Mouse (Mus musculus) kidney, adult 10 weeks (tissue): ENCODE measurements around the gene Sprr1b. TPM values are rescaled to one million over a fixed set of nuclear protein-coding genes. Genes with fewer than 3 reads are reported as not detected.

ENCODE experiments used
- polyA plus RNA-seq: library from polyadenylated mRNA; stranded (reverse); fragments of 350-450 nt; fragmentation: Illumina TruSeq; extraction: RNeasy Lipid Tissue Mini Kit (QIAGEN cat#74804); gene quantifications from one replicate; pipeline ENCODE4 v1.2.3, GENCODE M21; 2014; ENCODE audit warnings: low read depth, low replicate concordance

Sprr1b gene
- polyA plus RNA-seq = not detected

DNA sequence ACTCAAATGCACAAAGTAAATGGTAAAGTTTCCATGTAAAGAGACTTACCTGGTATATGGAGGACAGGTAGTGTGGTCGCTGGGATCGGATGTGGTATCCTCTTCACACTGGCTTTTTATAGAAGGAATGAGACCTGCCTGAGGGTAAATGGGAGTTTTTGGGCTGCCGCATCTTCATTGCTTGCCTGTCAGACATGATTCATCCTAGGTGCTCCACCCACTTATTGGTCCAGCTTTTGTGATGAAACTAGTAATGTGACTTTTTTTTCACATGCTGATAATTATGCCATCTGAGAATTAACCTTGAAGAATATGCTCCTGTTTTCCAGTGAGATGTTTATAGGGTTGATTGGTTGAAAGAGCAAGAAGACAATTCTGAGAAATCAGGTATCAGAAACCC lies at the start of gene Sprr1b:
Sprr1b (minus strand) TSS at position 101 of the 400 bp plus-strand sequence.

GRCm38 (mm10) chr3:92485863-92486262 lies 47.3 kb upstream of the Sprr1b start, which contains the start of gene Sprr1a:
Gene Sprr1a (minus strand): TSS chr3:92485895.

GRCm38 (mm10) chr3:92458620-92459019 lies 20.0 kb upstream of the Sprr1b start, which contains the start of gene Sprr3:
Gene Sprr3 (minus strand): TSS chr3:92458720.

DNA sequence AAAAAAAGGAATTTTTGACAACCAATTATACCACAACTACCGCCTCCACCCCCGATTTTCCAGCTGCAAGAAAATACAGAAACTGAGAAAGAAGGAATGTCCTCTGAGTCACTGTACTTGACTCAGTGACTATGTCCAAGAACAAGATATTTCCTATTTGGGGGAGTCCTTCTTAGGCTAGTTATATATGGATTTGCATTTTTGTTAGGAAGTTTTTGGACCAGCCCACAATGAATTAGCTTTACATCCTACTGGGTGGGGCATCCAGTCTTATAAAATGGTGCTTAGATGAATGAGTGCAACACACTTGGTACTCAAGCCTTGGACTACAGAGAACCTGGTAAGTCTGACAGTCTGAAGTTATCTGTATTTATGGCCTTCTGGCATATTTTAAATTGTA lies 6.3 kb downstream of the Sprr1b start, which contains the start of gene Sprr2k:
Sprr2k (plus strand) TSS at position 301 of the 400 bp plus-strand sequence.

DNA sequence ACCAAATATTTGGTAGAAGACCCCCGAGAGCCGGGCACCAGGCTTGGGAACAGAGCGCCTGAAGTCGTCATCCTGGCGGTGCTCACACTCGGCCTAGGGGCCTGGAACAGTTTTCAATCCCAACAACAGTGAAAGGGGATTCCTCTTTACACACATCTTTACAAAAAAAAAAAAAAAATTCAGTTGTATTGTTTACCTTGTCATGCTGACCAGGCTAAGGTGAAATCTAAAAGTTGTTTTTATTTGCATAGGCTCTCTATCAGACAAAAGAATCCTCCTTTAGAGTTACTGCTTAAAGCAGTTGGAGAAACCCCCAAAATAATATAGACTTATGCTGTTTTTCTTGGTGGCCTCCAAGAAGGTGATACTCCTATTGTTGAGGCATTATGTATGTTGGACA lies 9.3 kb downstream of the Sprr1b start, which contains the start of gene Gm9774:
Gm9774 (minus strand) TSS at position 101 of the 400 bp plus-strand sequence.

GRCm38 (mm10) chr3:92417782-92418181 lies 20.8 kb downstream of the Sprr1b start, which contains the start of gene Sprr2j-ps:
Gene Sprr2j-ps (plus strand): TSS chr3:92418082.

DNA sequence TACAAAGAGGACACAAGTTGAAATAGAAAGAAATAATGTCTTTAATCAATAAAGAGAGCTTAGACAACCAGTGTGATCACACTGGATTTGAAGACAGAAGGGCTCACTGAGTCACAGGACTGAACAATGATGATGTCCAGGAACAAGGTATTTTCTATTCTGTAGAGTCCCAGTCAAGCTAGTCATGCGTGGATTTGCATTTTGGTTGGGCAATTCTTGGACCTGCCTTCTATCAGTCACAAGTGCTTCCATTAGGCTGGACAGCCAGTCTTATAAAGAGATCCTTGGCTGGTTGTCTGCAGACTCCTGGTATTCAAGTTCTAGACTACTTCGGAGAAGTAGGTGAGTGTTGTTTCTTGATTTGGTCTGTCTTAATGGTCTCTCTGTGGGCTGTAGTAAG lies 30.9 kb downstream of the Sprr1b start, which contains the start of gene Sprr2i:
Sprr2i (plus strand) TSS at position 301 of the 400 bp plus-strand sequence.

Other genes with a start within 250 kb of the Sprr1b start
- 1.1 TPM for gene Sprr2a1, start 223.0 kb downstream of the Sprr1b start, polyA plus RNA-seq
- gene Sprr2a2, start 222.9 kb downstream of the Sprr1b start, polyA plus RNA-seq = 11.2 TPM
- gene Sprr2a3, start 153.4 kb downstream of the Sprr1b start, polyA plus RNA-seq = 0.85 TPM
- gene Sprr2b, start 122.2 kb downstream of the Sprr1b start, polyA plus RNA-seq = not detected
- not detected for gene Sprr2d, start 99.6 kb downstream of the Sprr1b start, polyA plus RNA-seq
- gene Sprr2e, start 86.6 kb downstream of the Sprr1b start, polyA plus RNA-seq = not detected
- gene Sprr2f, start 73.6 kb downstream of the Sprr1b start, polyA plus RNA-seq = not detected
- gene Sprr2h, start 53.1 kb downstream of the Sprr1b start, polyA plus RNA-seq = not detected
- not detected for gene Sprr2i, start 30.8 kb downstream of the Sprr1b start, polyA plus RNA-seq
- gene Sprr2j-ps, start 20.7 kb downstream of the Sprr1b start, polyA plus RNA-seq = not detected
- 4.8 TPM for gene Gm9774, start 9.4 kb downstream of the Sprr1b start, polyA plus RNA-seq
- gene Sprr2k, start 6.2 kb downstream of the Sprr1b start, polyA plus RNA-seq = not detected
- gene Sprr3, start 19.9 kb upstream of the Sprr1b start, polyA plus RNA-seq = not detected
- gene Sprr1a, start 47.1 kb upstream of the Sprr1b start, polyA plus RNA-seq = 9.1 TPM
- gene Sprr4, start 61.7 kb upstream of the Sprr1b start, polyA plus RNA-seq = not detected
- gene 2310046K23Rik, start 95.7 kb upstream of the Sprr1b start, polyA plus RNA-seq = not detected
- 0.24 TPM for gene Ivl, start 134.9 kb upstream of the Sprr1b start, polyA plus RNA-seq
- 2.1 TPM for gene Smcp, start 150.2 kb upstream of the Sprr1b start, polyA plus RNA-seq
- gene 2210017I01Rik, start 168.7 kb upstream of the Sprr1b start, polyA plus RNA-seq = not detected
- not detected for gene Lce6a, start 182.9 kb upstream of the Sprr1b start, polyA plus RNA-seq
- gene Lce1a1, start 209.5 kb upstream of the Sprr1b start, polyA plus RNA-seq = not detected
- gene Lce1b, start 218.1 kb upstream of the Sprr1b start, polyA plus RNA-seq = not detected
- gene Lce1a2, start 231.5 kb upstream of the Sprr1b start, polyA plus RNA-seq = not detected
- gene Lce1c, start 240.5 kb upstream of the Sprr1b start, polyA plus RNA-seq = not detected
- not detected for gene Lce1d, start 248.4 kb upstream of the Sprr1b start, polyA plus RNA-seq